ENCODE assay signal across 10 mouse cellular contexts in the genomic region with DNA sequence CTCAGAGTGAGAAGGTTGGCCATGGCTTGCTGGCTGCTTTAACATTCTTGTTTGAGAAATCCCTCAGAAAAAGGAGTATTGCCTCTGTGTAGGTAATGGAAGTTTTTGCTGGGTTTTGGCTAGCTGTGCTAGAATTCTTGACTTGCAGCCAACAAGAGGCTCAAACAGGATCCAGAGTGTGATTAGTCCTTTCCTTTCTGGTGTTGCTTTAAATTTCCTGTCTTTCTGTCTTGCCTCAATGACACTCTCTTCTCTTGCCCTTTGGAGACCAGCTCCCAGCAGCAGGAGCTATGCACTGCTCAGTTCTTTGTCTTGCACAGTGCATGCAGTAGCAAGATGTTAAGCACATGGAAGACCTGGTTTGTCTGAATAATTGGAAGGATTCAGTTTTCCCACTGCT.
DNase-seq lines count a peak whose midpoint lies in the region; ATAC-seq and TF ChIP-seq lines count a peak whose summit lies in the region.
"Had no signal": no experiment of that assay in that cellular context is flagged by ENCODE, and none has a peak within 500 bp of the region (broad histone marks: within the 10 kb centered on the region; RNA-seq: fewer than 3 reads in every experiment).

No protein-coding gene starts in this region.

- peaks cover 12% of the 10 kb centered on the region for H3K36me3 ChIP-seq in limb, embryonic 12.5 days
- H3K36me3 ChIP-seq in limb, embryonic 10.5 days, result peaks cover 20% of the 10 kb centered on the region
- H3K36me3 ChIP-seq in embryonic facial prominence, embryonic 15.5 days, result peaks cover 7% of the 10 kb centered on the region; the same call in 1 of the 2 replicates
- H3K36me3 ChIP-seq in kidney, adult 2 months (ENCODE audit: control insufficient read depth, insufficient read depth, low read length), result no peaks in the 10 kb centered on the region
- H3K36me3 ChIP-seq: hindbrain, embryonic 15.5 days had no signal

- H3K4me3 ChIP-seq in limb, embryonic 12.5 days (replicated peaks), result no peak overlapping the region
- no peak overlapping the region for H3K4me3 ChIP-seq in limb, embryonic 10.5 days
- H3K4me3 ChIP-seq in embryonic facial prominence, embryonic 15.5 days (replicated peaks), result no peak overlapping the region
- no peak overlapping the region for H3K4me3 ChIP-seq in kidney, adult 2 months (ENCODE audit: insufficient read depth, low read depth, low read length)
- H3K4me3 ChIP-seq: hindbrain, embryonic 15.5 days; liver, embryonic 13.5 days; neural tube, embryonic 13.5 days had no signal

- no peak overlapping the region for H3K9ac ChIP-seq in limb, embryonic 12.5 days (replicated peaks)
- no peak overlapping the region for H3K9ac ChIP-seq in embryonic facial prominence, embryonic 15.5 days
- H3K9ac ChIP-seq: hindbrain, embryonic 15.5 days; liver, embryonic 13.5 days; neural tube, embryonic 13.5 days had no signal

- no peak overlapping the region for H3K4me2 ChIP-seq in limb, embryonic 12.5 days
- no peak overlapping the region for H3K4me2 ChIP-seq in embryonic facial prominence, embryonic 15.5 days (replicated peaks)
- H3K4me2 ChIP-seq: hindbrain, embryonic 15.5 days; liver, embryonic 13.5 days; neural tube, embryonic 13.5 days had no signal

- no peaks in the 10 kb centered on the region for H3K9me3 ChIP-seq in limb, embryonic 12.5 days
- no peaks in the 10 kb centered on the region for H3K9me3 ChIP-seq in limb, embryonic 10.5 days (replicated peaks)
- H3K9me3 ChIP-seq in embryonic facial prominence, embryonic 15.5 days (replicated peaks), result no peaks in the 10 kb centered on the region
- H3K9me3 ChIP-seq: hindbrain, embryonic 15.5 days; liver, embryonic 13.5 days; neural tube, embryonic 13.5 days had no signal

- no peak for ATAC-seq in limb, embryonic 12.5 days (ENCODE audit: insufficient number of reproducible peaks, insufficient read depth, low FRiP score, low TSS enrichment, low read depth)
- ATAC-seq in embryonic facial prominence, embryonic 15.5 days (ENCODE audit: insufficient number of reproducible peaks, low FRiP score, low TSS enrichment, low read depth), result no peak
- ATAC-seq in megakaryocyte, adult 5-6 weeks (ENCODE audit: poor library complexity, severe bottlenecking), result no peak

- TF ChIP-seq CTCF in kidney, adult 2 months (conservative IDR thresholded peaks at IDR 0.05; ENCODE audit: insufficient read depth, insufficient read length, low read depth, low read length), result no peak

- 0 out of 2 replicates have a peak, but pooled peaks cover 2% of the 10 kb centered on the region for H3K4me1 ChIP-seq in limb, embryonic 12.5 days (replicated peaks)
- H3K4me1 ChIP-seq in limb, embryonic 10.5 days, result no peaks in the 10 kb centered on the region
- H3K4me1 ChIP-seq in embryonic facial prominence, embryonic 15.5 days, result peaks cover 15% of the 10 kb centered on the region
- H3K4me1 ChIP-seq in kidney, adult 2 months (ENCODE audit: control insufficient read depth, insufficient read depth, low read length), result no peaks in the 10 kb centered on the region; the same call in 1 of the 2 replicates
- H3K4me1 ChIP-seq: hindbrain, embryonic 15.5 days had no signal

- no peaks in the 10 kb centered on the region for H3K27me3 ChIP-seq in limb, embryonic 12.5 days
- no peaks in the 10 kb centered on the region for H3K27me3 ChIP-seq in limb, embryonic 10.5 days (ENCODE audit: low read depth, poor library complexity, severe bottlenecking)
- no peaks in the 10 kb centered on the region for H3K27me3 ChIP-seq in embryonic facial prominence, embryonic 15.5 days
- no peaks in the 10 kb centered on the region for H3K27me3 ChIP-seq in kidney, adult 2 months (replicated peaks; ENCODE audit: control insufficient read depth, insufficient read depth, low read length)
- H3K27me3 ChIP-seq: hindbrain, embryonic 15.5 days; liver, embryonic 13.5 days; neural tube, embryonic 13.5 days had no signal

- no peak for DNase-seq in limb, embryonic 10.5 days (ENCODE audit: low spot score)
- DNase-seq in kidney, adult 2 months, result peak; percentile 76
- peak; percentile 59 for DNase-seq in lung, postnatal 36 days
- DNase-seq in embryo, embryonic 11 days, result no peak
- DNase-seq: liver, embryonic 13.5 days had no signal

- no peak for TF ChIP-seq POLR2A in kidney, adult 2 months (IDR thresholded peaks at IDR 0.05; ENCODE audit: low read depth, low read length)

- H3K27ac ChIP-seq in limb, embryonic 12.5 days, result peak overlapping the region; percentile 20; the same call in 1 of the 2 replicates
- H3K27ac ChIP-seq in limb, embryonic 10.5 days, result no peak overlapping the region
- H3K27ac ChIP-seq in embryonic facial prominence, embryonic 15.5 days (replicated peaks), result 0 out of 2 replicates have a peak overlapping the region, but pooled peaks have one; percentile 39
- H3K27ac ChIP-seq in kidney, adult 2 months (ENCODE audit: insufficient read depth, low read depth, low read length), result no peak overlapping the region
- H3K27ac ChIP-seq: hindbrain, embryonic 15.5 days; liver, embryonic 13.5 days; neural tube, embryonic 13.5 days had no signal

Comparison
In these comparisons a context has a peak if more than half of its experiments do, and no peak if none do; other contexts are left out.
1. H3K27ac ChIP-seq: peak in limb, embryonic 12.5 days (single experiment) and embryonic facial prominence, embryonic 15.5 days (single experiment); none in limb, embryonic 10.5 days (single experiment) and kidney, adult 2 months (single experiment).
2. DNase-seq: peak in kidney, adult 2 months (single experiment) and lung, postnatal 36 days (single experiment); none in limb, embryonic 10.5 days (single experiment) and embryo, embryonic 11 days (single experiment).